Mouse (Mus musculus) lung, postnatal 36 days (tissue): ENCODE data around the gene Fam102a.
"Not testable (repeated sequence)": the region's sequence is repeated elsewhere in the genome, so short reads cannot be mapped to it uniquely, and the experiment has no call there.

Experiments used
- DNase-seq: peaks from one replicate; pipeline ENCODE4 v3.0.0; 2022; ENCODE audit warnings: mixed read lengths

Fam102a gene

DNA sequence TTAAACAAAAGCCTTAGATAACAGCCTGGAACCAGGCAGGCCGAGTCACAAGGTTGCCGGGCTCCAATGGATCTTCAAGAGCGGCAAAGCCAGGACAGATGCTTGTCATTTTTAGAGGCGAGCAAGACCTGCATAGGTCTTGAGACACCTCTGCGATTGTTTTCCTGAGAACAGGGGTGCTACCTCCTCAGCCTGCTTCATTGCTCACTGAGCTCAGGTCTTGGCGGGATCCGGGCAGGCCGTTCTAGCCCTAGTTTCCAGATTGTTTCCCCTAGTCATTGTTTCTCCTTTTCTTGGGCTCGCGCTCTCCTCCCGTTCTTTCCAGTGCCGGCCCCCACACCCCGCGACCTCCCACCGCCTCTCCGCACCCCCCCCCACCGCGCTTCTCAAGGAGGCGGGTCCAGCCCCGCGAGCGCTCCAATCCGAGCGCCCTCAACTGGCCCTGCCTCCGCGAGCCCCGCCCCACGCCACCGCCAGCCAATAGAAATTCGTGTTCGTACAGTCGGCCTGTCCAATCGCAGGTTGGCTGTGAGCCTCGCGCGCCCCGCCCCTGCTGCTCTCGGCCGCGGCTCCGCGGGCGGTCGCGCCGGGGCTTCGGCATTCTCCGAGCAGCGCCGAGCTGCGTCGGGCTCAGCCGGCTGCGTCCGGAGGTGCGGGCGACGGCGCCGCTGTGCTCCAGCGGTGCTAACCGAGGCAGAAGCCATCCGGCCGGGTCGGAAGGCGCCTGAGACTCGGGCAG, at the start of gene Fam102a:
Gene Fam102a (plus strand): TSS at position 600 of the 739 bp plus-strand sequence.
- peak; percentile 99 for DNase-seq

DNA sequence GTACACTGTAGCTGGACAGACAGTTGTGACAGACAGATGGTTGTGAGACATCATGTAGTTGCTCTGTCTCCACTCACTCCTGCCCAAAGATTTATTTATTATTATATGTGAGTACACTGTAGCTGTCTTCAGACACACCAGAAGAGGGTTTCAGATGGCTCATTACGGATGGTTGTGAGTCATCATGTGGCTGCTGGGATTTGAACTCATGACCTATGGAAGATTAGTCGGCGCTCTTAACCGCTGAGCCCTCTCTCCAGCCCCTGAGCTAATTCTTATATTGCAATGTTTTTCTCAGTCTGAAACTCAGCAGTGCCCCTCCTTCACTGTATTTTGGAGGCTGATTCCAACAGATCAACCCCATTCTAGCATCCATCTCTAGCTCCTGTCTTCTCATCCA, 49.4 kb upstream of the Fam102a start:
- no peak for DNase-seq

DNA sequence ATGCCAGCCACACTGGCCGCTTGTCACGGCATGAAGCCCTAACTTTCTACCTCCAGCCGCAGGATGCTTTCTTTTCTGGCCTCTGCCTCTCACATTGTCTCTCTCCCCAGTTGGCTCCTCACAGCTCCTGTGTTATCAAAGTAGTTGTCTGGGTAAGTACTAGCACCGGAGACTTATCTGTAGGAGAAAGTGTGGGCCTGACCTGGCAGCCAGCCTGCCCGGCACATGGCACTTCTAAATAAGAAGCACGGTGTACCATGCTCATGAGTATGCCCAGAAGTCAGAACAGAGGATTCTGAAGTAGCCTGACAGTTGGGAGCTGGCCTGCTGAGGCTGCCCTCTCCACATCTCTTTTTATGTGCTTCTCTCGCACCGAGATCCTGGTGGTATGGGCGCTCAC, 49.0 kb upstream of the Fam102a start:
- DNase-seq, result no peak

DNA sequence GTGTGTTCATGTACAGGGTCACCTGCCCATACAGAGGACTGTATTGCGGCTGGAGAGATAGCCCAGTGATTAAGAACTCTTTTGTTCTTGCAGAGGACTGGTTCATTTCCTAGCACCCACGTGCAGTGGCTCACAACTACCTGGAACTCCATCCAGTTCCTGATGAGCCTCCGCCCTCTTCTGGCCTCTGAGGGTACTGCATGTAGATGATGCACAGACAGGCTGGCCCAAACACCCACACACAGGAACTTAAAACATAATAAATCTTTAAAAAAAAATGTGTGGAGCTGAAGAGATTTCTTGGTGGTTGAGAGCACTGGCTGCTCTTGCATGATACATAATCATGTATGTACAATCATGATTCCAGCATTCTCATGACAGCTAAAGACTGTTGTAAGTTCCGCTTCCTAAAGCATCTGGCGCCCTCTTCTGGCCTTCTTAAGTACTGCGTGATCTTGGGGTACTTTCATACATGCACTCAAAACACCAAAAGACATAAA, 48.0 kb upstream of the Fam102a start:
- DNase-seq, result peak; percentile 99

GRCm38 (mm10) chr2:32488679-32489078, 46.5 kb upstream of the Fam102a start:
- DNase-seq, result peak; percentile 95

DNA sequence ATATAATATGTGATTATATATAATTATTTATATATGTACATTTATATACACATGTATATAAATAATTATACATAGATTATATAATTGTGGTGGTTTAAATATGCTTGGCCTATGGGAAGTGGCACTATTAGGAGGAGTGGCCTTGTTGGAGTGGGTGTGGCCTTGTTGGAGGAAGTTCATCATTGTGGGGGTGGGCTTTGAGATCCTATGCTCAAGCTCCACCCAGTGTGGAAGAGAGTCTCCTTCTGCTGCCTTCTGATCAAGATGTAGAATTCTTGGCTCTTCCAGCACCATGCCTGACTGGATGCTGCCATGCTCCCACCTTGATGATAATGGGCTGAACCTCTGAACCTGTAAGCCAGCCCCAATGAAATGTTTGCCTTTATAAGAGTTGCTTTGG, 44.4 kb upstream of the Fam102a start:
- not testable (repeated sequence) for DNase-seq

DNA sequence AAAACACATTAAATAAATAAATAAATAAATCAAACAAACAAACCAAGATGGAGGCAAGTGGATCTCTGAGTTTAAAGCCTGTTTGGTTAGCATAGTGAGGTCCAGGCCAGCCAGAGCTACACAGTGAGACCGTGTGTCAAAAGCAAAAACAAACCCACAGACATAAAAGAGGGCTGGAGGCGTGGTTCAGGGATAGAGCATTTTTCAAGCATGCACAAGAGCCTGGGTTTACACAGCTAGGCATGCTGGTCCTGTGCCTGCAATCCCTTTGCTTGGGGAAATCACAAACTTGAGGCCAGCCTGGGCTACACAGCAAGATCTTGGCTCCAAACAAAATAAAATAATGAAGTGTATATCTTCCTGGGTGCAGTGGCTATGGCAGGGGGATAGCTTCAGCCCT, 42.5 kb upstream of the Fam102a start:
- DNase-seq, result no peak

- no peak for DNase-seq
These were observed 41.8 kb upstream of the Fam102a start for GRCm38 (mm10) chr2:32493301-32493701.

DNA sequence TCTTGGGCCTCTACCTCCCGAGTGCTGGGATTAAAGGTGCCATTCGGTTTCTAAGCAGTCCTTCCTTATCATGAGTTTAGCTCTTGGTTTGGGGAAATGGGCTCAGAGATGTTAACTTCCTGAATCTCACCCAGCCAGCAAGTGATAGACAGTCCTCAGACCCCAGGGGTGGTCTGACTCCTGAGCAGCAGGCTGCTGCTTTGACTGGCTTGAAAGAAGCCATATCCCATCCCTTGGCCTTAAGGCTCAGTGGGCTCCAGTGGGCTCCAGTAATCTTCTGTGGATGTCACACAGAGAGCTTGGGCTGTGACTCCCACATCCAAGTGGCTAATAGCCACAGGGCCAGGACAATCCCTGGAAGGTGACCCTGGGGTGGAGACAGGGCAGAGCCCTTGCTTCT, 40.6 kb upstream of the Fam102a start:
- DNase-seq, result no peak

- DNase-seq, result peak; percentile 82
These were observed 39.9 kb upstream of the Fam102a start for GRCm38 (mm10) chr2:32495185-32495726.

GRCm38 (mm10) chr2:32496190-32496589, 38.9 kb upstream of the Fam102a start:
- DNase-seq, result no peak

GRCm38 (mm10) chr2:32499365-32499764, 35.8 kb upstream of the Fam102a start:
- DNase-seq, result peak; percentile 74

DNA sequence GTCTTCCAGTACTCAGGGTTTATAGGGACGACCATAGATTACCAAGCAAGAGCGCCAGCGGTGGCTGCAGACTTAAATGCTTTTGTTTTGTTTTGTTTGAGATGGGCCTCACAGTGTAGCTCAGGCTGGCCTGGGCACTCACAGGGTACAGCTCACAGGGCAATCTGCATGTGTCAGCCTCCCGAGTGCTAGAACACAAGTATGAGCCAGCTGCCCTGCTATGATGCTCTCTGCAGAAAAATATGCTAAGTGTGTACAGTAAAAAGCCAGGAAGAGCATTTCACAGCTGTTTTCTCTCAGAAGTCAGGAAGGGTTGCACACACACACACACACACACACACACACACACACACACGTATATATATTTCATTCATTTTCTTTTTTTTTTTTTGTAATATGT, 34.7 kb upstream of the Fam102a start:
- no peak for DNase-seq

- no peak for DNase-seq
These were observed 33.3 kb upstream of the Fam102a start for GRCm38 (mm10) chr2:32501754-32502324.

DNA sequence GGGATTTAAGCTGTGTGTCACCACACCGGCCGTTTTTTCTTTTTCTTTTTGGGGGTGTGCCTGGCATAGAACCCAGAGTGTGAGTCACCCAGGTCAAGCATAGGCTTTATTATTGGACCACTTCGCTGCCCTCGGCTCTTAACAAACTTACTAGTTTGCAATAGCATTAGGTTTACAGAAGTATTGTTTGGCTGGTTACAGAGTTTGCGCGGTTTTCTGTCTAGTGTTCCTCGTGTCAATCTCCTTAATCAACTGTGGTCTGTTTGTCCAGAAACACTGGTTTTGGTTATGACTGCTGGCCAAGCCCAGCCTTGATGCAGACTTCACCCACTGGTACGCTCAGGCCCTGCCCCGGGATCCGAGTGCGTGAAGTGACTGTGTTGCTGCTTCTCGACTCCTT, 32.3 kb upstream of the Fam102a start:
- peak; percentile 55 for DNase-seq

GRCm38 (mm10) chr2:32503588-32503987, 31.5 kb upstream of the Fam102a start:
- DNase-seq, result no peak

GRCm38 (mm10) chr2:32505536-32505935, 29.6 kb upstream of the Fam102a start:
- DNase-seq, result no peak

GRCm38 (mm10) chr2:32506673-32507668, 28.2 kb upstream of the Fam102a start:
- peak; percentile 45 for DNase-seq

GRCm38 (mm10) chr2:32507906-32508305, 27.2 kb upstream of the Fam102a start:
- DNase-seq, result no peak

DNA sequence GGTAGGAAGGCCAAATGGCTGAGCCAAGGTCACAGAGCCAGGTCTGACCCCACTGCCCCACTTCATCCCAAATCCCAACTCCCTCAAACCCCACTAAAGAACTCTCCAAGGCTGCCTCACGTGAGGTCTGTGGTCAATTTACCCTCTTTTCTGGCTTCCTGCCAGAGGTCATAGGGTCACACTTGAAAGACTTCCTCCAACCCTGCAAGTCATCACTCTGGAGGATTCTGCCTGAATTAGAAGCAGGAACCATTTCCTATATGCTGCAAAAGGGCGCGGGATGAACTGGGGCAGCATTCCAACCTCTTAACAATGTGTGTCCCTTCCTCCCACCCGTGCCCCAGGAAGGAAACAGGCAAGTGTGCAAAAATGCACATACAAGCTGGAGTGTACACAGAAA, 25.8 kb upstream of the Fam102a start:
- DNase-seq, result peak; percentile 74

GRCm38 (mm10) chr2:32509896-32510295, 25.2 kb upstream of the Fam102a start:
- peak; percentile 70 for DNase-seq

DNA sequence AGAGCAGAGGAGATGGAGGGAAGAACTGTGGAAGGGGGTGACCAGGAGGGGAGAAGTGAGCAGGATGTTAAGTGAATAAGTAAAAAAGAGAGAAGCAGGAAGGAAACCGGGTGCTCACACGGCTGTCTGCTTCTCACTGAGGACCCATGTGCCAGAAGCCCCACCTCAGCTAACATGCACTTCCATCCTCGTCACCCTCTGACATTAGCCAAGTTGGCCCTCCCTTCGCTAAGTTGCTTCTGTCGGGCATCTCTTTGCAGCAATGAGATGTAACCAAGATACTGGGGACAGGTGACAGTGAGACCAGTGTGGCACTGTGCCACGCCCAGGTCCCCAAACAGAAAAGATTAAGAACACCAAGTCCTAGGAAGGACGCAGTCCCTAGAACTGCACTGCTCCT, 22.5 kb upstream of the Fam102a start:
- DNase-seq, result no peak

DNA sequence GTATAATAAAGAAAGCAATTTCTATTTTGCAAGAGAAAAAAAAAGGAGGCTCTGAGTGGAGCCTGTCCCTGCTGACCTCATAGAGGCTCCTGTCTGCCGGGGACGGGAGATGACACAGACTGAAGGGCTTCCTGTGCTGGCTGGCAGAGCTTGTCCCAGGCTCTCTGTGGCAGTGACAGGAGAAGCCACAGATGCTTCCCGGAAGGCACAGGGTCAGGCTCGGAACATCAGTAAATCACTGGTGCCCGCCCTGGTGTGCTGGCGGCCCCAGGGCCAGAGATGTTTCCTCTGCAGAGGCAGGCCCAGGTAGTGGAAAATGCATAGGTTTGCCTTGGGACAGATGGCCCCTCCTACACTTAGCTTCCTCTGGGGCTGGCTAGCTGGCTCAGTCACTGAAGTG, 20.8 kb upstream of the Fam102a start:
- DNase-seq, result peak; percentile 85
